Mouse (Mus musculus): ENCODE results near the gene Prrxl1.

Gene Prrxl1

GRCm38 (mm10) chr14:32628584-32628983 lies 29.4 kb downstream of the Prrxl1 start:
- DNase-seq: no peak

- no peak for DNase-seq
Measured at GRCm38 (mm10) chr14:32632908-32633600, 33.8 kb downstream of the Prrxl1 start.

DNA sequence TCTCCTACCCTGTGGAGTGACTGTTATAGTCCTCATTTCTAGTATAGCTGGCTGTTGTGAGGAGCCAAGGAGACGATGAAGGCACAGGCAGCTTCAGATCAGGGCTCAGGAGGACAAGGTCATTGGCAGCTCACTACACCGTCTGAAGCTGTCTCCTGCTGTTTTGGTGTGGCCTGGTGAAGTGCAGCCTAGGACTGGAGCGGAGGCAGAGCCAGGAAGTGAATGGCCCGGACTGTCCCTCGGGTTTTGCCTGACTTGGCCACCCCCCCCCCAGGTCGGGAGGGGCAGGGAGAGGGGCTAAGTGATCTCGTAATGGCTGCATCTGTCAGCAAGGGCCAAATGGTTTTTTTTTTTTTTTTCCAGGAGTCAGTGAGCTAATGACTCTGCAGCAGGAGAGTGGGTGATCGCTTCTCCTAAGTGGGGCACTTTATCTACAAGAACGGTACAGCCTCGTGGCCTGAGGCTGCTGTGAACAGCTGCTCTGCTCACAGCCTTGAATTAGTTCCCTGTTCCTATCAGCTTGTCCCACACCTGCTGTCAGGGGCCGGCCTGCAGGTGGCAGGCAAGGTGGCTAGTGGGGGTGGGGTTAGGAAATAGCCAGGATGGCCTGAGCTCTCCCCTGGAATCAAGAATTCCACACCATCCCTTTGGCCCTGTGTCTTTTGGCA lies 34.9 kb downstream of the Prrxl1 start:
- no peak for DNase-seq

DNA sequence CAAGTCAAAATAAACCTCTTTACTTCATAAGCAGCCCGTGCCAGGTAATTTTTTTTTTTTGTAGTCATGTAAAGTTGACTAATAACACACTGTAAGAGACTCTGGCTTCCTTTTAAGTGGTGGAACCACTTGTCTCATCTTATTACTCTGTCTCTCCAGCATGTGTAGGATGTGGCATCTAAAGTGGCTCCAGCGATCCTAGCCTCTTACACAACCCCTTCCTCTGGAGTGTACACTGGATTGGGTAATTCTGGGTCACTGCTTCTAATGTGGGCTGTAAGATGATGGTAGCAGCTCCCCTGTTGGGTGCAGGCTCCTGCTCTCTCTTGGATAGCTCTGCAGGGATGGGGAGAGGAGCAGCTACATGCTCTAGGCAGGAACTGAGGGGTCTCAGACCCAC lies 39.3 kb downstream of the Prrxl1 start:
- no peak for DNase-seq

- no peak for DNase-seq
Measured at GRCm38 (mm10) chr14:32659781-32660180, 60.6 kb downstream of the Prrxl1 start.

GRCm38 (mm10) chr14:32663099-32663498 lies 63.9 kb downstream of the Prrxl1 start:
- no peak for DNase-seq

GRCm38 (mm10) chr14:32673178-32673577 lies 74.0 kb downstream of the Prrxl1 start:
- DNase-seq: no peak

- no peak for DNase-seq
Measured at GRCm38 (mm10) chr14:32678565-32678964, 79.4 kb downstream of the Prrxl1 start.

DNA sequence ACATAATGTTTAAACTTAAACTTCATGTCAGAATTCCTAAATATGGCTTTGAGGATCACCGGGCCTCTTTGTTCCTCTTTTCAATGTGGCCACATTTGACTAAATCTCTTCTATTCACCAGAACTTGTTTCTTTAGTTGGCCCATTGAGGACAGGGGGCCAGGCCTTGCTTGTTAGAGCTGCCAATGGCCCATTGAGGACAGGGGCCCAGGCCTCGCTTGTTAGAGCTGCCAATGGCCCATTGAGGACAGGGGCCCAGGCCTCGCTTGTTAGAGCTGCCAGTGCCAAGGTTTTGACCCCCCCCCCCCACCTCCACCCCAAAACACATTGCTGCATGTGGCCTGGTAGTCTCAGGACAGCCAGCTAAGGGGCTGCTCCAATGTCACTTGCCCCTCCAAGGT lies 82.4 kb downstream of the Prrxl1 start:
- DNase-seq: no peak

DNA sequence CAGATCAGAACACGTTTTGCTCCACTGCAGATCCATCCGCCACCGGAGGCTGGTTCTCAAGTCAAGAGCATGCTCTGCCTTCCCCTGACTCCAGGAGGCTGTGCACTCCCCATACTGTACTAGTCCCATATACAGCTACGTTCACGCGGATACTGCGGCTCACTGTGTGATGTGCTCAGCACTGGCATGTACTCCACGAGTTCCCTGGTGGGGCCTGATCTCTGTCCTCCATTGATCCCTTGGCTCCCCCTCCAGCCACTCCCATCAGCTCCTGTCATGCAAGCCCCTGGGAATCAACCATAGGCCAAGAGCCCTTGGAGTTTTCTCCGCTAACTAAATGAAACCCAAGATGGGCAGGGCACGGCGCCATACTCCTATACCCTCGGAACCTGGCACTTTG lies 83.3 kb downstream of the Prrxl1 start:
- no peak for DNase-seq

- DNase-seq: peak; percentile 44 to 47
Measured at GRCm38 (mm10) chr14:32683251-32683838, 84.1 kb downstream of the Prrxl1 start.

- peak; percentile 36 to 37 for DNase-seq
Measured at GRCm38 (mm10) chr14:32683982-32684734, 85.0 kb downstream of the Prrxl1 start.

DNA sequence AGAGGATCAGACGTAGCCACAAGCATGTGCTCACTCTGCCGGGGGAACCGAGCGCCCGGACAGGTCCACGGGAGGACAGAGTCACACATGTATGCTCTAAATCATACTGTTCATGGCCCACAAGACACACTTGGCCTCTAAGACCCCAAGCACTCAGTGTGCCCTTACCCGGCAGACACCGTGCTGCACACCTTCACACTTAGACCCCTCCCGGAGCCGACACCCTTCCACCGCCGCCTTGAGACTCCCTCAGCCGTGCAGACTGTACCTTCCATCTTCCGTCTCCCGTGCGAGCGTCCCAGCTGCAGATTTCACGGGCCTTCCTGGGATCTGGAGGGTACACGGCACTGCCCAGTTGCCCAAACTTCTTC lies 85.5 kb downstream of the Prrxl1 start:
- no peak for DNase-seq

GRCm38 (mm10) chr14:32685124-32685826 lies 86.1 kb downstream of the Prrxl1 start, which contains the start of gene 3425401B19Rik:
TSS of gene 3425401B19Rik (minus strand) at chr14:32685293.
- DNase-seq: no peak

DNA sequence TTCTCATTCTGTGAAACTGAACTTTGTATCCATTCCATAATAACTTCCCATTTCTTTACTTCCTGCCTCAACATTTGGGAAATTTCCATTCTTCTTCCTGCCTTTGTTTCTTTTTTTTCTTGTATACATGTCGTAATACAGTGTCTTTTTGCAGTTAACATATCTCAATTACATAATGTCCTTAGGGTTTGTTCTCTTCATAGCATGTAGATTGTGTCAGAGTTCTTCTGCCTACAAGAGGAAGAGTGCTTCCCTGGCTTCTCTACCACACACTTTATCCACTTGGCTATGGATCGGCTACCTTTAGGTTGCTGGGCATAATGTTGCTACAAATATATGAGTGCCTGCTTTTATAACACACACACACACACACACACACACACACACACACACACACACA lies 96.7 kb downstream of the Prrxl1 start:
- DNase-seq: no peak

DNA sequence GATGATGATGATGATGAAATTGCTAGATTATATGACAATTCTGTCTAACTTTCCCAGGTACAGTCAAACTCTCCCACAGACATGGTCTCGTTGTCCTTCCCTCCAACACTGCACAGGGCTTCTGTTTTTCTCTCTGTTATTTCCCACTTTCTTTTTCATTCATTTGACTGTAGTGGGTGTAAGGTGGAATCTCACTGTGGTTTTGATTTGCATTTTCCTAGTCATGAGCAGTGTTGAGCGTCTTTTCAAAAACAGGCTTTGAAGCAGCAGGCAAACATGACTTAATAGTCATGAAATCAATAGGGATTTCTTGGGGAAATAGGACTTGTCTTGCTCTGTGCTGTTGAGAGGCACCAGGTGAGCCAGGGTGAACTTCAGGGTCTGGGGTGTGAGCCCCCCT lies 97.1 kb downstream of the Prrxl1 start:
- no peak for DNase-seq

DNA sequence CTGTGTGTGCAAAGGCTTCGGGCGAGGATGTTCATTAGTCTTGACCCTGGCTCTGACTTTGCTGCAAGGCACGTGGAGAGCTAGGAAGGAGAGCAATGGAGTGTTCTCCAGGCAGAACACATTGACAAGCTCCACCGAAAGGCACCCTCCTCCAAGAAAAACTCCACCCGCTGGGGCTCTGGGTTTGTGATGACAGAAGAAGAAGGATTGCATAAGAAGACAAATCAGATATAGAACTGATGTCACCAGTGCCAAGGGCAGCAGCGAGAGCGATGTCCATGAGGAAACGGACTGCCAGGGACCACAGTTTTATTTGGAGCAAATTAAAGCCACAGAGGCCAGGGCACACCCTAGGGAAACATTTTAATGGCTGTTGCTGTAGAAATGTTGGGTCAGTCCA lies 98.6 kb downstream of the Prrxl1 start:
- DNase-seq: no peak

DNA sequence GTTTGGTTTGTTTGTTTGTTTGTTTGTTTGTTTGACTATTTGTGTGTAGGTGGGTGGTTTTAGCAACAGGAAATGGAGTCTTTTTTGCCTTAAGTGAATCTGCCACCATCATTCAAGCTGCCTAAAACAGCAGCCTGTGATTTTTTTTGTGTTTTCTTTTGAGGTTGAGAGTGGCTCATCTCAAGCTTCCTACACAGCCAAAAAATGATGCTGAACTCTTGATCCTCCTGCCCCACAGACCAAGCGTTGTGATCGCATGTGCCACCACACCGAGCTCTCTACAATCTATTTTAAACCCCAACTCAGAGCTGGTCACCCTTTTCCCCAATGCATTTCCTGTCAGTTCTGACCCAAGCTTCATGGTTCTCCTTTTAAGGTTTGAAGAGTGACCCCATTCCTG lies 99.3 kb downstream of the Prrxl1 start:
- DNase-seq: no peak
